Mouse (Mus musculus) embryonic facial prominence, embryonic 12.5 days (tissue): ENCODE data around the gene Fbxo3. TPM values are rescaled to one million over a fixed set of nuclear protein-coding genes. Genes with fewer than 3 reads are reported as not detected.
"Not testable (repeated sequence)": the region's sequence is repeated elsewhere in the genome, so short reads cannot be mapped to it uniquely, and the experiment has no call there.

ENCODE experiments used
- ATAC-seq: fragments of 200-750 bp; cut with Nextera tagmentation; 2 replicates; pipeline ENCODE4 v1.8.0; 2017; ENCODE audit not compliant: insufficient number of reproducible peaks, insufficient read depth, low FRiP score, low TSS enrichment
- H3K27ac ChIP-seq: fragments of 300-500 bp; sonication (generic); 2 replicates; pipeline ENCODE4 v1.5.1; 2016; ENCODE audit warnings: mild to moderate bottlenecking
- H3K27me3 ChIP-seq: fragments of 300-500 bp; sonication (generic); 2 replicates; pipeline ENCODE4 v1.6.1; 2016; ENCODE audit warnings: mild to moderate bottlenecking, moderate library complexity
- H3K36me3 ChIP-seq: fragments of 300-500 bp; sonication (generic); 2 replicates; pipeline ENCODE4 v1.6.1; 2016; ENCODE audit warnings: mild to moderate bottlenecking
- H3K4me1 ChIP-seq: fragments of 300-500 bp; sonication (generic); 2 replicates; pipeline ENCODE4 v1.6.1; 2016
- H3K4me2 ChIP-seq: fragments of 300-500 bp; sonication (generic); replicated peaks from 2 replicates; pipeline ENCODE4 v1.6.1; 2016; ENCODE audit warnings: mild to moderate bottlenecking, moderate library complexity
- H3K4me3 ChIP-seq: fragments of 300-500 bp; sonication (generic); 2 replicates; pipeline ENCODE4 v1.5.1; 2016; ENCODE audit warnings: mild to moderate bottlenecking
- H3K9ac ChIP-seq: fragments of 300-500 bp; sonication (generic); 2 replicates; pipeline ENCODE4 v1.6.1; 2016; ENCODE audit warnings: mild to moderate bottlenecking, moderate library complexity
- H3K9me3 ChIP-seq: fragments of 300-500 bp; sonication (generic); 2 replicates; pipeline ENCODE4 v1.6.1; 2016; ENCODE audit warnings: mild to moderate bottlenecking, moderate library complexity
- WGBS: fragments of 180-500 bp; shearing (Covaris S2); methylation state at CpG from one replicate; pipeline ENCODE4 v1.1.7; 2016; 5-methylcytosine and 5-hydroxymethylcytosine counted together
- polyA plus RNA-seq: library from polyadenylated mRNA; unstranded; fragments of >200 nt; fragmentation: Nextera tagmentation; extraction: Ambion mirVana; gene quantifications from 2 replicates; pipeline ENCODE4 v1.2.1, GENCODE M21; 2016

The Fbxo3 gene
- polyA plus RNA-seq, 1 experiment from 2014 or later: 56.2 TPM

DNA sequence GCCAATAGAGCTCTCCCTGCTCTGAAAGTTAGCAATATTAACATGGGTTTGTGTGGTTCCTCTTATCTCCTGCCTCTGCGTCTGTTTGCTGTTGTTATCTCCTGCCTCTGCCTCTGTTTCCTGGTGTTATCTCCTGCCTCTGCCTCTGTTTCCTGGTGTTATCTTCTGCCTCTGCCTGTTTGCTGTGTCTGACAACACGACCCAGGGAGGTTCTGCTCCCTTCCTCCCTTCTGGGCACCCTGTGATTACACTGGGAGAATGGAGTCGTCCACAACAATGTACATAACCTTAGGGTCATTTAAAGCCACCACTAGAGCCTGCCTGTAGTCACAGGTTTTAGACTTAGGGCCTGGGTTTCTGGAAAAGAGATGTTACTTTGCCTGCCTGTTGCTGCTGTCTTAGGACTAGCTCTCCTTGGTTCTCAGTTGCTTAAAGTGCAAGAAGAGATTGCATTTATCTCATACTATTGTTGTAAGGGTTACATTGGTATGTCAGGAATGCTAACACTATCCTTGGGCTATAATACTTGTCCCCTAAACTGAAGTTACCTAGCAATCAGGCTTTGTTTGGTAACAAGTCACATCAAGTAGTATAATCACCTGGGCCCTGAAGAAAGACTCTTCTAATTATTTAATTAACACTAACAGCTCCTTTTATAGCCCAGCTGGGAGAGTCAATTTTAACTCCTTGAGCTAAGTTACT lies 71.2 kb downstream of the Fbxo3 start:
- H3K27me3 ChIP-seq: no peaks in the 10 kb centered on the region
- no peak overlapping the region for H3K4me2 ChIP-seq
- no peak overlapping the region for H3K27ac ChIP-seq
- 27% methylated on average over 3 of the region's 3 CpGs for WGBS
- ATAC-seq: no peak
- H3K9me3 ChIP-seq: no peaks in the 10 kb centered on the region
- H3K9ac ChIP-seq: no peak overlapping the region
- H3K4me3 ChIP-seq: no peak overlapping the region
- H3K4me1 ChIP-seq: no peaks in the 10 kb centered on the region
- H3K36me3 ChIP-seq: no peaks in the 10 kb centered on the region

DNA sequence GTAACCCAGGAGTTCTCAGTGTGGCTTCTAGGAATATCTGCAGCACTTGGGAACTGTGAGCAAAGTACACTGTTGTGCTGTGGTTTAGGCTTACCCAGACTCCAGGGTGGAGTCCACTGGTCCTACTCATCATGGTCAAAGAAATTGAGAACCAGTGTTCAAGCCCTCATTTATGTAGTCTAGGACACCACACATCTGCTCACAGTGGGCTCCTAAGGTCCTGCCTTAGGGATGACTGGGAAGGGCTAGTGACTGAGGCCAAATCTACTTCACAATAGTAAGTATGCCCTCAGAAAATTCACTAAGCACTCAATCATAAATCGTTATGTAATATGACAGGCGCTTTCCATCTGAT lies 71.7 kb downstream of the Fbxo3 start:
- H3K4me2 ChIP-seq: no peak overlapping the region
- ATAC-seq: no peak
- no peak overlapping the region for H3K9ac ChIP-seq
- H3K36me3 ChIP-seq: no peaks in the 10 kb centered on the region
- WGBS: 90% methylated on average over 2 of the region's 2 CpGs
- no peak overlapping the region for H3K27ac ChIP-seq
- H3K9me3 ChIP-seq: no peaks in the 10 kb centered on the region
- no peaks in the 10 kb centered on the region for H3K27me3 ChIP-seq
- H3K4me3 ChIP-seq: no peak overlapping the region
- H3K4me1 ChIP-seq: no peaks in the 10 kb centered on the region

- Histone ChIP-seq H3K4me1 (no peaks in the 10 kb centered on the region), H3K27me3 (no peaks in the 10 kb centered on the region), H3K36me3 (no peaks in the 10 kb centered on the region), H3K9me3 (no peaks in the 10 kb centered on the region), H3K4me2 (no peak overlapping the region), H3K4me3 (no peak overlapping the region), H3K9ac (no peak overlapping the region), H3K27ac (no peak overlapping the region)
- 47% methylated on average over 1 of the region's 1 CpGs for WGBS
- ATAC-seq: no peak
Observed at GRCm38 (mm10) chr2:104099946-104100345, 72.4 kb downstream of the Fbxo3 start.

- Histone ChIP-seq H3K27me3 (no peaks in the 10 kb centered on the region), H3K36me3 (no peaks in the 10 kb centered on the region), H3K9ac (no peak overlapping the region), H3K4me2 (no peak overlapping the region), H3K4me1 (no peaks in the 10 kb centered on the region), H3K9me3 (no peaks in the 10 kb centered on the region), H3K27ac (no peak overlapping the region), H3K4me3 (no peak overlapping the region)
- ATAC-seq: no peak
- WGBS: 87% methylated on average over 6 of the region's 6 CpGs
Observed at GRCm38 (mm10) chr2:104104800-104105199, 77.3 kb downstream of the Fbxo3 start.

GRCm38 (mm10) chr2:104109021-104109420 lies 81.5 kb downstream of the Fbxo3 start:
- WGBS: 88% methylated on average over 2 of the region's 2 CpGs

DNA sequence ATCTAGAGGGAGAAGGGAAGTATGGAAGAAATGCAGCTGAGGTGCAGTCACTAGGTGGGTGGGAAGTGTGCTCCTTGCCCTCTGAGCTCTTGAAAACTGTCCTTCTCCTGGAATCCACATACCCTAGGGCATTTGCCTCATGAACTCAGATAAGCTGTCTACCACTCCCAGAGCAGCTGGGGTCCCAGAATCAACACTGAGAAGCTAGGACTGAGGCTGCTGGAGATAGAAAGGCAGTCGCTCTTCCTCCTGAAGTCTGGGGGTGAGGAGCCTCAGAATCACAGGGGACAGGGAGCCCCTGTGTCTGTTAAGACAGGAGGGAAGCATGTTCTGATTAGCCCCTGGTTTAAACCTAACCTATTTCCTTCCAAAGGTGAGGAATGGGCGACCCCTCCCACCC lies 82.0 kb downstream of the Fbxo3 start:
- Histone ChIP-seq H3K27ac (no peak overlapping the region), H3K9me3 (no peaks in the 10 kb centered on the region), H3K4me2 (no peak overlapping the region), H3K4me3 (no peak overlapping the region), H3K9ac (no peak overlapping the region), H3K27me3 (no peaks in the 10 kb centered on the region), H3K36me3 (no peaks in the 10 kb centered on the region), H3K4me1 (no peaks in the 10 kb centered on the region)
- WGBS: 60% methylated on average over 2 of the region's 2 CpGs
- no peak for ATAC-seq

More at GRCm38 (mm10) chr2:104109021-104109420, 81.5 kb downstream of the Fbxo3 start:
- not testable (repeated sequence) for H3K4me1 ChIP-seq, H3K4me3 ChIP-seq, ATAC-seq, H3K9me3 ChIP-seq, H3K9ac ChIP-seq, H3K27ac ChIP-seq, H3K4me2 ChIP-seq, H3K36me3 ChIP-seq, H3K27me3 ChIP-seq

DNA sequence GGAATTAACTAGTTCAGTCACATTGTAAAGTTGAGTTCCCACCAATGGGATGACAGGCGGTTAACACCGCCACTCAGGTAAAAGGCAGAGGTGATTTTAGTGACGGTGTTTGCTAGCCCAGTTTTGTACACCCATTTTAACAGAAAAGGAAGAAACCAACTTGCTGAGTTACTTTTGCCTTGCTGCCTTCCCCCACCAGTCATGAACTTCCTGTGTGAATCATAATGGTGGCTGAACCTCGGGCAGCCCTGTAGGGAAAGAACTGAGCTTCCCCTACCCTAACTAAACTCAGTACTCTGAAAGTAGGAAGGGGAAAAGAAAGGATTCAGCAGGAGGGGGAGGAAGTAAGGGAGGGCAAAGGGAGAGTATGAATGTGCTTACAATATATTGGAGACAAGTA lies 82.5 kb downstream of the Fbxo3 start:
- ATAC-seq: no peak
- WGBS: 82% methylated on average over 4 of the region's 4 CpGs
- Histone ChIP-seq H3K4me3 (no peak overlapping the region), H3K9ac (no peak overlapping the region), H3K27me3 (no peaks in the 10 kb centered on the region), H3K27ac (no peak overlapping the region), H3K36me3 (no peaks in the 10 kb centered on the region), H3K9me3 (no peaks in the 10 kb centered on the region), H3K4me2 (no peak overlapping the region), H3K4me1 (no peaks in the 10 kb centered on the region)

DNA sequence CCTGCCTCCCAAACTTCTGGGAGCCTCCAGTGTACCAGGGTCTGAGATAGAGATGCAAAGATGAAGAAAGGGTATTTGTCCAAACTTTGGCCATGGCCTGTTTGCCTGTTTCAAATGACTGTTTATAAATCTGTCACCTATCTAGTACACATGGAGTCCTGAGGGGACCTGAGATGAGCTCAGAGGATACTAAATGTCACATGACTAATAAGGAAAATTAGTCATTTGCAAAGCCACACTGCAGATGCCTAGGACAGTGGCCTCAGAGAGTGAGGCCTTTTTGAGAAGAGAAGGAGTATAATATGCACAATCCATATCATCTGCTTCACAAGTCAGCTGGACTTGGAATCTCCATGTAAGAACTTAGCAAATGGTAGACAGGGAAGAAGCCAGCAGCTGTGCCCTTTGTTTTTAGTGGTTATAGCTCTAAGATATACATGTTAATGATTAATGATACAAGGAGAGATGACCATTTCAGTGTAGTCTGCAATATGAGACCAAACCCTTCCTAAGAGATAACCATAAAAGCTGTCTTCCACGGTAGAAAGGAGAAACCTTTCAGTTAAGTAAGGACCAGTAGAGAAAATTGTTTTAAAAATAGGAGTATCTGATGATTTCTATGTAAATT lies 83.8 kb downstream of the Fbxo3 start:
- not testable (repeated sequence) for H3K4me2 ChIP-seq, H3K4me3 ChIP-seq, H3K36me3 ChIP-seq, H3K27ac ChIP-seq, H3K4me1 ChIP-seq, H3K27me3 ChIP-seq, H3K9ac ChIP-seq, H3K9me3 ChIP-seq, ATAC-seq
- no CpG with 5 or more reads among the region's 1 CpGs for WGBS

Other genes starting within 250 kb of the Fbxo3 start
- 458 and 465 TPM in 2 replicates for gene Caprin1, start 230.1 kb upstream of the Fbxo3 start, polyA plus RNA-seq
- gene Lmo2, start 69.7 kb upstream of the Fbxo3 start, polyA plus RNA-seq: 17.8 and 19.6 TPM in 2 replicates
- gene 4931422A03Rik, start 640 bp downstream of the Fbxo3 start, polyA plus RNA-seq: 3.0 and 3.2 TPM in 2 replicates
- gene Gm10912, start 38.1 kb downstream of the Fbxo3 start, polyA plus RNA-seq: not detected in 2 replicates
- gene Gm10799, start 40.8 kb downstream of the Fbxo3 start, polyA plus RNA-seq: not detected in 2 replicates
- gene Cd59b, start 42.1 kb downstream of the Fbxo3 start, polyA plus RNA-seq: 4.0 and 5.1 TPM in 2 replicates
- 22.3 and 23.0 TPM in 2 replicates for gene Cd59a, start 68.1 kb downstream of the Fbxo3 start, polyA plus RNA-seq
- not detected in 2 replicates for gene A930018P22Rik, start 95.0 kb downstream of the Fbxo3 start, polyA plus RNA-seq